Mouse (Mus musculus) cerebellum, adult 11-12 months (tissue): ENCODE data around the gene 1700066M21Rik.

Experiments
- DNase-seq: peaks from one replicate; pipeline ENCODE4 v3.0.0; 2022

1700066M21Rik gene

DNA sequence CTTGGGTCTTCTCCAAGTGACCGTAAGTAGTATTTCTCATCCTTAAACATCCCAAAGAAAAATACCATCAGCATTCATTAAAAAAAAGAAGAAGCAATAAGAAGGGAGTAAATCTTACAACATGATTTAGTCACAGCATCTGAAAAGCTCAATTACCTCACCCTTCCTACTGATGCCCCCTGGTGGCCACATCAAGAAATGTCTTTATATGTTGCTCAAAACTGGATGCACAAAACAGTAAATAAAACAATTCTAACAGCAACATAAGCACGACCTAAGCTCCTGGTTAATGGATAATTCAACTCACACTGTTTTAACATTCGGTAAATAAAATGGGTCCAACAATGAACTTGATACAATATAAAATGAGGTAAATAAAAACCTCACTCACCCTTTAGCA, 16.6 kb downstream of the 1700066M21Rik start:
- no peak for DNase-seq

DNA sequence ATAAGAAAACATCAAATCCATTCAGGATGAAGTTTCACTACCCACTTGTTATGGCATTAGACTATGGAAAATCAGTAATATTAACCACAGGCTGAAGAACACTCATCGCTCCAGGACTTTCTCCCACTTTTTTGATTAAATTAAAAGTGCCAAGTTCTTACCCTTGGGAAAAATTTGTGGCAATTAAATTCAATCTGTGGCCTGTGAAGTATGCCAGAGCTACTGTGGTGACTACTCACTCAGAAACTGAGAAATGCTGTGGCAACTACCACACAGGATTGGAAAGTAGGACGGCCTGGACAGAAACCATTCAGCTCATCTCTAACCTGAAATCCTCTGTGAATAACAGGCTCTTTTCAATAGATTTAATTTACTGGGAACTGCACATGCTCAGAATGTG, 22.9 kb downstream of the 1700066M21Rik start:
- DNase-seq = no peak

DNA sequence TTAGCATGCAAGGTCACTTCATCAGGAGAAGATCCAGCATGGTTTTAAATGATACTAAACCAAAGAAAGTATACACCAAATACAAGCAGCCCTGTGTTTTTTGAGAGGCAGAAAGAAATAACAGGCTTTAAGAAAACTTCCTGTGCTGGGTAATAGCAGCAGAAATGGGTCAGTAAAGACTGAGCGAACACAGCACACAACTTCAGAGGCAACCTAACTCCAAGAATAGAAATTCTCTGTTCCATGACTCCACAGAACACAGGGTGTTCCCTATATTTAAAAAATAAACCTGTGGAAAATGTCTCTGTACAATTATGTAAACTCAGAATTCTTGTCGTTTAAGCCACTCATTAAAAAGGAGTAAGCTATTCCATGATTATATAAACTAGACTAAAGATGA, 23.5 kb downstream of the 1700066M21Rik start:
- no peak for DNase-seq

DNA sequence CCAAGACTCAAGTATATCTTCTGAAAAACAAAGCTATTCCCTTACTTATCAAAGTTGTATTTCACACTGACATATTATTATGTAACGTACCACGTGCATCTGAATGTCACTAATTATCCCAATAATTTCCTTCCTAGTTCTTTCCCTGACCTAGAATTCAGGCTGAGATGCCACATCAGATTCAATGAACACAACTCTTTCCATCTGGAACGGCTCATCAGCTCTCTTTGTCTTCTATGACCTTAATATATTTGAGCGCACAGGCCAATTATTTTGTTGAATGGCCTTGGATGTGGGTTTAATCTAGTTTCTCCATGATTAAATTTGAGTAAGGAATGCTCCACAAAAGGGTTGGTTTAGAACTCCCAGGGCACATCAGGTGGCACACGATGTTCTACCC, 24.7 kb downstream of the 1700066M21Rik start:
- DNase-seq = no peak

DNA sequence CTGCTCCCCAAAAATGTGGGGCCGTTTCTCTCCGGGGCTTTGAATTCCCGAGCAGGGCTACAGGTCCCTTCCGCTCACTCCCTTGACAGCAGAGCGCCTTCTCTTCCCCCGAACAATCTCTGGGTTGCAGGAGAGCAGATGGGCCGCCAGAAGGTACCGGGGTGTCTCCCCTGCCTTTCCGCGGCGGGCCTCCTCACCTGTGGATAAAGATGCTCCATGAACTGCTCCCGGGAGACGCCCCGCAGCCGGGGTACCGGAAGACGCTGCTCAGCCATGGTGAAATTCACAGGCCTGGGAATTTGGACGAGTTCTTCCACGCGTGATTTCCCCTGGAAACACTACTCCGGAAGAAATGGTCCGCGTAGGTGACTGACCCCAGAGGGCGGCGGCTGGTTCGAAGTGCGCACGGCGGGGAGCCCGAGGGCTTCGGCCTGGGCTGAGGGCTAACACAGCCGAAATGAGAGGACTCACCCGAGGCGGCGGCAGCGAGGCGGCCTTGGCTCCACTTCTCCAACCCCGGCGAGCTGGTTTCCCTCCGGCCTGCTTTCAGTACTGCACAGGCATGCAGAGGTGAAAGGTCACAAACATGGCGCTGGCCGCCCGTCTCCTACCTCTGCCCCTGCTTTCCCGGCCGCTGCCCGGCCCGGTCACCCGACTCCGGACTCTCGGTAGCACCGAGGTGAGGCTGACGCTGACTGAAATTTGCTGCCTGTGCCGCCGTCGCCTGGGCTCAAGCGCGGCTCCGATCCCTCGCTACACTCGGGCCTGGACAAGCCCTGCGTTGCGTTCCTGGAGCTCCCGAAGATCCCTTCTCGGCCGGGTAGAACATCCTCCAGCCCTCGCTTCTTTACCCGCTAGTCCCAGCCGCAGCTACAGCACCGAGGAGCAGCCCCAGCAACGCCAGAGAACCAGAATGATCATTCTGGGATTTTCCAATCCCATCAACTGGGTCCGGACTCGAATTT, 29.0 kb downstream of the 1700066M21Rik start, which contains the start of the genes Maip1 and Tyw5:
Gene Maip1, plus strand, starts transcription at position 142 of the 965 bp plus-strand sequence.
Gene Tyw5, minus strand, starts transcription at position 915 of the 965 bp plus-strand sequence.
- peak; percentile 83 for DNase-seq

DNA sequence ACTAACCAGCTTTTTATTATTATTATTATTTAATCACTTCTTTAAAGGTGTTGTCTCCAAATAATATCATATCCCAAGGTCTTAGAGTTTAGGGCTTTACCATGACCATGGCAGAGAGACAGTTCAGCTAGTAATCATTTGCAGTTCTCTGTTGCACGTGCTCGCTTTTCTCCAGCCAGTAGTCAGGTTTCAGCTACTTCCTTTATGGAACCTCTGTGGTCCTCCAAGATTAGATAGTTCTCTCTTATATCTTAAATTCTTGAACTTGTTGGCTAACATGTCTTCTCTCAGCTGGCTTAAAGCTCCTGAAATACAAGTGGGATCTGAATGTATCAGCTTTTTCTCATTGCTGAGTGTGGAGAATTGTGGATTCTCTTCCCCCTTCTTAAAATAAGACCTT, 31.6 kb downstream of the 1700066M21Rik start:
- DNase-seq = no peak

DNA sequence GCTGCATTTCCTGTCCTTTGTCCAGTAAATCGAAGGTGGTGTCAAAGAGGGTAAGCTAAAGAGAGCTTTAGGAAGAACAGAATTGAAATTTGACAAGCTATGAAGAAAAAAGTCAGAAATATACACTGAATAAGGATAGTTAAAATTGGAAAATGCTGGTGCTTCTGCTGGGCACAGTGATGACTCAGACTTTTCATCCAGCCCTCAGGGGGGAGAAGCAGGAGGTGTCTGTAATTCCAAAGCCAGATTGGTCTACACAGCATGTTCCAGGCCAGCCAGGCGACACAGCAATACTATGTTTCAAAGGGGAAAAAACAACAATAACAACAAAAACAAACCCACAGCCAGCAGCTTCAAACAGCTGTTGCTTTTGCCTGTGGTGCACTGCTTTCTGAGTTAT, 36.0 kb downstream of the 1700066M21Rik start:
- DNase-seq = no peak

DNA sequence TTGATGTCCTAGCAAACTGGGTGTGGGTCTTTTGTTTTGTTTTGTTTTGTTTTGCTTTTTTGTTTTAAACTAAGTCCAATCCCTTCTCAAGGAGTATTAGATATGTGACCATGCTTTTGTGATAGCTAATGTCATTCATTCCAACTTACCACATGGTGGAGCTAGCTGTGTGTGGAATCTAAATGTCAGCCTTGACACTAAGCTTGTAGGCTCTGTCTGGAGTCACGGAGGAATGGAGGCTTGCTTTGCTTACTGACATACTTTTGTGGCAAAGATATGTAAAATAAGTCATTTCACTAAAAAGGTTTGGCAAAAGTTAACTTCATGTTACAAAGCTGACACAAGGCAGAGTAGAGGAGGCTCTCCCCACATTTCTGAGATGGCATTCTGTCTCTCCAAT, 46.3 kb downstream of the 1700066M21Rik start:
- DNase-seq = no peak

DNA sequence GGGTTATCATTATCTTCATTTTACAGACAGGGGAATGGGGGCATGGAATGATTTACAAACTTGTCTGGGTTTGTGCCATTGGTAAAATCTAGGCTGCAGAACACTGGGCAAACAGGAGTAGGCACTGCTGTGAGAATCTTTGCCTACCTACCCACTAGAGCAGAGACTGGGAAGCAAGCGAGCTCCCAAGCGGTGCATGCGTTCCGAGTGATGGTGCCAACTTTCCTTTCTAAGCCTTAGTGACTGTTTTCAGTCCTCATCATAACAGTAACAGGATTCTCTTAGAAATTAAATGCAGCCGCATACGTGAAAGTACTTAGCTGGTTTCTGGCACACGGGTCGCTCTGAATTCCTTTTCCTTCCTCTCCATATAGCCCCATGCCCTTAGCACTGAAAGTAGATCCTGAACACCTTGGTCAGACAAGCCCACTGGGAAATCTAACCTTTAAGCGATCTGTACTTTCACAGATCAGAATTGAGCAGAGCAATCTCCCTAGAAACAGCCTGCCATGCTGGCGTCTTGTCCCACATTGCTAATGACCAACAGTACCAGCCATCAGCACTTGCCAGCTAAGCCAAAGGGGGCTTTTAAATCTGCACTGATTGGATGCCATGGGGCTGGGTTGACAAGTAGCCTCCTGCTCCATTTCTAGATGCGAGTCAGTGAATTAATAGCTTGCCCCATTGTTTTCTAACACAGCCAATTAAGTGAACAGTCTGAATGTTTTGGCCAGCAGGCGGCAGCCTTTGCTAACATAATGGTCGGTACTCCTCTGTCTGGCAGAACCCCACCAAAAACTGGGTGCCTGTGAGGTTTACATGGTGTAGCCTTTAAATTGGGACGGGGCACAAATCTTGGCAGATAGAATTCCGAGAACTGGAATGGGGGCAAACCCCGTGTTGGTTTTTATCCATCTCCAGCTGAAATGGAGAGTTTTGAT, 51.2 kb downstream of the 1700066M21Rik start:
- DNase-seq = peak; percentile 54

DNA sequence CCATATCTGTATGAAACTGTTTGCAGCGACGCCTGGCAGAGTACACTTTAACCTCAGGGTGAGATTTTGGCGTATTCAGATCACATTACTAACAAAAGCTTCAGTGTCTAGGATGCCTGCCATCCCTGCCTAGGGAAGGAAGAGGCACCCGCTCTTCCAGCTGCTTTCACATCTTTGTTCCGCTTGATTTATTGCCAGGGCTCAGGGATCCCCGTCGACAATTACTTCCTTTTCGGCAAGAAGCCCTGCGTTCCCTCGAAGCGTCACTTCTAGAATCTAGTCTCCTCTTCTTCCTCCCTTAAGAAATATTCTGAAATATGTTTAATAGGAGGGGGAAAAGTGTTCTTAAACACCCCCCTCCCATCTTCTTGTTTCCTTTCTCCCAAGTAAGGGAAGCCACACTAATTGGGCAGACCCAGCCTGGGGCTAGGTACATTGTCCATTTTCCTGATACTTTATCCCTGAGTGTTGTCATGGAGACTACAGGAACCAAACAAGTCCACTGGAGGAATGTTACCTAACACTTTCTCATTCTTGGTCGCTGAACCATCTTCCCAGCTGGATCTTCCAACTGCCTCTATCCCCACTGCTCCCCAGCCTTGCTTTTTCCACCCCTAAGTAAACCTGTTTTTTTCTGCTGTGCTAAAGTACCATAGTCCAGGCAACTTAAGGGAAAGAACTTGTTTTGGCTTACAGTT, 52.5 kb downstream of the 1700066M21Rik start:
- no peak for DNase-seq

DNA sequence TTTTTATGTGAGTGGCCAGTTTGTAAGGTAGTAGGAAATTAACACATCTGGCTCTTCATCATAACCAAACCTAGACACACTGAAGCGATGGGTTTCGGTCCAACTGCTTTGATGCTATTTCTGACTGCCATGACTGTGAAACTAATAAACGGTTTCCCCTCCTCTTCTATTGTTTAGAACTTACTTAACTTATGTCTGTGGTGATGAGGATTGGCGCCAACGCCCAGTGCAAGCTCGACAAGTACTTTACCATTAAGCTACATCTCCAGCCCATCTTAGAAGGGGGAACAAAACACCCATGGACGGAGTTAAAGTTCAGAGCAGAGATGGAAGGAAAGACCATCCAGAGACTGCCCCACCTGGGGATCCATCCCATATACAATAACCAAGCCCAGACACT, 55.7 kb downstream of the 1700066M21Rik start:
- no peak for DNase-seq
